Mouse (Mus musculus): ENCODE results near the gene Trmt1. TPM values are rescaled to one million over a fixed set of nuclear protein-coding genes. Genes with fewer than 3 reads are reported as not detected.
A peak's percentile ranks its signal among the peaks of the same experiment; 100 is the strongest.

Gene Trmt1
- polyA plus RNA-seq, 1 experiment from 2014 or later, result 65.7 TPM

DNA sequence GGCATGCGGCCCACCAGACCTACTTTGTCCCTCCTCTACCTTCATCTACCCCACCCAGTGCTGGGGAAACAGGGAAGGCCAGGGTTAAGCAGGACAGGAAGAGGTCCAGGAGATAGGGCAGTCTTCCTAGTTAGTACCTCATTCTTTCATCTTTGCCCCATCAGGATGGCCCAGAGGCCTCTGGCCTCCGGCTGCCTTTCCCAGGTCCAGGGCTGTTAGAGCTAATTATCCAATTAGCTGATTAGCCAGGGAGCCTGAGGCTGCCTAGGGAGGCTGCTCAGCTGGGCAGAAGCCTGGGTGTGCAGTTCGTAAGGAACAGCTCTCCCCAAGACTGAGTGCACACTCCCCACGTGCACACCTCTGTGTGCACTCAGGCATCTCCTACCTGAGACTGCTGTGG is 27.3 kb downstream of the Trmt1 start:
- peaks cover 19% of the 10 kb centered on the region for H3K36me3 ChIP-seq (ENCODE audit: control insufficient read depth, insufficient read depth, low read length)
- no peak overlapping the region for H3K4me3 ChIP-seq (ENCODE audit: low read depth, low read length)
- H3K27me3 ChIP-seq (ENCODE audit: control insufficient read depth, insufficient read depth, low read length), result peaks cover 2% of the 10 kb centered on the region; the same call in 1 of the 2 replicates
- H3K27ac ChIP-seq (ENCODE audit: low read length), result peak overlapping the region; percentile 83
- H3K9me3 ChIP-seq (ENCODE audit: control insufficient read depth, low read depth, low read length), result no peaks in the 10 kb centered on the region
- 67% methylated on average over 4 of the region's 4 CpGs for WGBS
- H3K4me1 ChIP-seq (ENCODE audit: control insufficient read depth, insufficient read depth, low read length), result peaks cover 42% of the 10 kb centered on the region
- H3K9ac ChIP-seq (replicated peaks; ENCODE audit: low read depth, low read length), result peak overlapping the region; percentile 18; the same call in 1 of the 2 replicates
- no peak for ATAC-seq (ENCODE audit: insufficient number of reproducible peaks, insufficient read depth, low FRiP score, low read depth)
- H3K4me2 ChIP-seq (replicated peaks; ENCODE audit: low read depth, low read length), result 0 out of 2 replicates have a peak overlapping the region, but pooled peaks have one; percentile 4

DNA sequence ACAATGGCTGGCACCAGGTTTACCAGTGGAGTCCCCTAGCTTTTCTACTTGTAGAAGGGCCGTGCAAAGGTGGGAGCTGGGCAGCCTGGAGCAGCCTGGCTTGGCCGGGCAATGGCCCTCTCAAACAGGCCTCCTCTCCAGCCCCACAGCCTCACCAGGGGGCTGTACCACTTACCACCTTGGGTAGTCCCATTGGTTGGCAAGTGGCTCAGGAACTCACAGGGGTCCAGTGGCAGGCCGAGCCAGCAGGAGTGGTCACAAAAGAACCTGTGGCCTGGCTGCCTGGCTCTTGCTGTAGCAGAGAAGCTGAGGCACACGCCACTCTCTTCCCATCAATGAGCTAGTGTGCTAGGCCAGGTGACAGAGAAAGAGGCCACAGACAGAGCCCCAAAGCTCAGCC is 28.1 kb downstream of the Trmt1 start:
- Histone ChIP-seq H3K27me3 (ENCODE audit: control insufficient read depth, insufficient read depth, low read length) (peaks cover 2% of the 10 kb centered on the region; the same call in 1 of the 2 replicates), H3K27ac (ENCODE audit: low read length) (peak overlapping the region; percentile 83), H3K9me3 (ENCODE audit: control insufficient read depth, low read depth, low read length) (no peaks in the 10 kb centered on the region), H3K4me3 (ENCODE audit: low read depth, low read length) (no peak overlapping the region), H3K9ac (replicated peaks; ENCODE audit: low read depth, low read length) (peak overlapping the region; percentile 18; the same call in 1 of the 2 replicates), H3K36me3 (ENCODE audit: control insufficient read depth, insufficient read depth, low read length) (peaks cover 26% of the 10 kb centered on the region), H3K4me1 (ENCODE audit: control insufficient read depth, insufficient read depth, low read length) (peaks cover 37% of the 10 kb centered on the region), H3K4me2 (replicated peaks; ENCODE audit: low read depth, low read length) (no peak overlapping the region)
- WGBS, result 77% methylated on average over 4 of the region's 4 CpGs
- ATAC-seq (ENCODE audit: insufficient number of reproducible peaks, insufficient read depth, low FRiP score, low read depth), result no peak

DNA sequence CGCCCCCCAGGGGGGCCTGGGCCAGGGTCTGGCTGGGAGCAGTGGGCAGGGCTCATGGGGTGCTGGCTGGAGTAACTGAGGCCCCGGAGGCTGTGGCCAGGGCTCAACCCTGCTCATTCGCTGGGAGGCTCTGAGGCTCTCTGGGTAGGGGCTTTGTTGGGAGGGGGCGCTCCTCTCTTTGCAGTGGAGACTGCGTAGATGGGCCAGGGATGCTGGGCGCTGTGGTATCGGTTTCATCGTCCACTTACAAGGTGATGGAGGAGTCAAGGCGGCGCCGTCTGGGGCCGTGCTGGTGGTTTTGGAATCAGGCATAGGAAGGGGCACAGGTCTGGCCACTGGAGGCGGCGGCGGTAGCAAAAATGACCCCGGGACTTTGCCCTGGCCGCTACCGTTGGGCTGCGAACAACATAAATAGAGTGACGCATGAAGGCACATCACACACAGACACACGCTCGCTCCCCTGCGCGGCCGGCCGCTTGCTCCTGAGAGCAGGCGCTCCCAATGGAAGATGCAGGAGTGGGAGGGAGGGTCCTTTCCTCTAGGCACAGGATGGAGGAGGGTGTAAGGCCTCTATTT is 29.9 kb downstream of the Trmt1 start:
- no peak for ATAC-seq (ENCODE audit: insufficient number of reproducible peaks, insufficient read depth, low FRiP score, low read depth)
- H3K27ac ChIP-seq (ENCODE audit: low read length), result no peak overlapping the region
- H3K36me3 ChIP-seq (ENCODE audit: control insufficient read depth, insufficient read depth, low read length), result peaks cover 43% of the 10 kb centered on the region
- H3K4me2 ChIP-seq (replicated peaks; ENCODE audit: low read depth, low read length), result no peak overlapping the region
- no peak overlapping the region for H3K9ac ChIP-seq (replicated peaks; ENCODE audit: low read depth, low read length)
- H3K27me3 ChIP-seq (ENCODE audit: control insufficient read depth, insufficient read depth, low read length), result peaks cover 2% of the 10 kb centered on the region; the same call in 1 of the 2 replicates
- peaks cover 31% of the 10 kb centered on the region for H3K4me1 ChIP-seq (ENCODE audit: control insufficient read depth, insufficient read depth, low read length)
- H3K4me3 ChIP-seq (ENCODE audit: low read depth, low read length), result no peak overlapping the region
- H3K9me3 ChIP-seq (ENCODE audit: control insufficient read depth, low read depth, low read length), result no peaks in the 10 kb centered on the region
- WGBS, result 23% methylated on average over 27 of the region's 27 CpGs

DNA sequence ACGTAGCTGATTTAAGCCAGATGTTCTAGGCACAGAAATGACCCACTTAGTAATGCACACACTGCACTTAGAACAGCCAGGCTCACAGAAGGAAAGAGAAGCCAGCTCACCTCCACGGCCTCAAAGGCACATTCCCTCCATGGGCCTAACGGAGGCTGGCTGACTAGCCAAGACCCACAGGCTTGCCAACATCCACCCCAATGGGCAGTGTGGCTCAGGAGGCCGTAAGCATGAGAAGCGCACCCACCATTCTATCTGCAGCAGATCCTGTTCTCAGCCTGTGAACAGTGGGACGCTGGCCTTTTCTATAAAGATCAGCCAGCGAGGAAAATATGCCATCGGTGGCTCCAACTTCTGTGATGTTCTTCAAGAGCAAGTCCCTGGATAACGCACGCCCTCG is 30.7 kb downstream of the Trmt1 start:
- H3K4me3 ChIP-seq (ENCODE audit: low read depth, low read length), result no peak overlapping the region
- WGBS, result 90% methylated on average over 11 of the region's 11 CpGs
- H3K4me2 ChIP-seq (replicated peaks; ENCODE audit: low read depth, low read length), result no peak overlapping the region
- H3K9ac ChIP-seq (replicated peaks; ENCODE audit: low read depth, low read length), result no peak overlapping the region
- peaks cover 51% of the 10 kb centered on the region for H3K36me3 ChIP-seq (ENCODE audit: control insufficient read depth, insufficient read depth, low read length)
- peaks cover 24% of the 10 kb centered on the region for H3K4me1 ChIP-seq (ENCODE audit: control insufficient read depth, insufficient read depth, low read length)
- H3K9me3 ChIP-seq (ENCODE audit: control insufficient read depth, low read depth, low read length), result no peaks in the 10 kb centered on the region
- peaks cover 2% of the 10 kb centered on the region; the same call in 1 of the 2 replicates for H3K27me3 ChIP-seq (ENCODE audit: control insufficient read depth, insufficient read depth, low read length)
- H3K27ac ChIP-seq (ENCODE audit: low read length), result no peak overlapping the region
- no peak for ATAC-seq (ENCODE audit: insufficient number of reproducible peaks, insufficient read depth, low FRiP score, low read depth)

DNA sequence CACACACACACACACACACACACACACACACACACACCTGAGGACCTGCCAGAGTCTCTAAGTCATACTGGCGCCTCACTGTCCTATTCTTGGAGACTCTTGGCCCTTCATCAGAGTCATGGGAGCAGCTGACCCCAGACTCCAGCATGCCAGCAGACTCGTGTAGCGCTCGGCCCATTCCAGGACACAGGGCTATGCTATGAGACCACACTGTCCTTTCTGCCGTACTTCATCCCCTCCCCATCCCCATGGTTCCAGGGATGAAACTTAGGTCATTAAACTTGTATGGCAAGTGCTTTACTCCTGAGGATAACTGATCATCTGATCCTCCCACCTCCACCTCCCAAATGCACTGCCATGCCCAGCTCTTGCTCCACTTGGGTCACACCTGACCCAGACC is 32.4 kb downstream of the Trmt1 start:
- Histone ChIP-seq H3K4me1 (ENCODE audit: control insufficient read depth, insufficient read depth, low read length) (peaks cover 23% of the 10 kb centered on the region), H3K4me2 (replicated peaks; ENCODE audit: low read depth, low read length) (no peak overlapping the region), H3K27ac (ENCODE audit: low read length) (no peak overlapping the region), H3K9me3 (ENCODE audit: control insufficient read depth, low read depth, low read length) (no peaks in the 10 kb centered on the region), H3K36me3 (ENCODE audit: control insufficient read depth, insufficient read depth, low read length) (peaks cover 51% of the 10 kb centered on the region), H3K27me3 (ENCODE audit: control insufficient read depth, insufficient read depth, low read length) (peaks cover 2% of the 10 kb centered on the region; the same call in 1 of the 2 replicates), H3K4me3 (ENCODE audit: low read depth, low read length) (no peak overlapping the region), H3K9ac (replicated peaks; ENCODE audit: low read depth, low read length) (no peak overlapping the region)
- ATAC-seq (ENCODE audit: insufficient number of reproducible peaks, insufficient read depth, low FRiP score, low read depth), result no peak
- 82% methylated on average over 5 of the region's 5 CpGs for WGBS

DNA sequence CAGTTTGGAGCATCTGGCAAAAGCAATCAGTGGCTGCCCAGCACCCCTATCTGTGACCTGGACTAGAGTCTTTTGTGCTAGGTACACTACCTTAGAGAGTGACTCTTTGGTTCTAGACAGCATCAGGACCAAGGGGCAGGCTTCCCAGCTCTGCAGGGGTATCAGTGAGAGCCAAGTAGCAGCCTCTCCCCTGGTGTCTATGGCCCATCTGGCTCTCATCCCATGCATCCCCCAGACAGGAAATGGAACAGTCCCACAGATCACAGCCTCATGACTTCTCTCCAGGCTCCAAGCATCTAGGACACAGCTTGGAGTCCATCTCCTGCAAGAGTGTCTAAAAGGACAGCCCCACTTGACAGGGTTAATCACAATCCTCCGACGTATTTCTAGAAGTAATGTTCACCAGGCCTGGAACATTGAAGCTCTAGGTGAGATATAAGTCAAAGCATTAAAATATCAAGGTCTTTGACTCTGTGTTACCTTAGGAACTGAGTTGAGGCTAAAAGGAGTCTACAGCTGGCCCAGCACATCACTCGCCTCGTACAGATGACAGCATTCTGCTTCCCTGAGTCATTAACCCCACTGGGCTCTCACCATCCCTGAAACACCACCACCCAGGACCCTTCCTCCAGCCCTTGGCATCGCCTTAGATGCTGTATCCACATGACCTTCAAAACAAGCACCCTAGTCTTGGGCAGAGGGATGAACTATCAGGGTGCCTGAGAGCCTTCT is 33.0 kb downstream of the Trmt1 start:
- Histone ChIP-seq H3K4me3 (ENCODE audit: low read depth, low read length) (no peak overlapping the region), H3K4me1 (ENCODE audit: control insufficient read depth, insufficient read depth, low read length) (peaks cover 23% of the 10 kb centered on the region), H3K36me3 (ENCODE audit: control insufficient read depth, insufficient read depth, low read length) (peaks cover 49% of the 10 kb centered on the region), H3K9ac (replicated peaks; ENCODE audit: low read depth, low read length) (no peak overlapping the region), H3K27me3 (ENCODE audit: control insufficient read depth, insufficient read depth, low read length) (peaks cover 2% of the 10 kb centered on the region; the same call in 1 of the 2 replicates), H3K4me2 (replicated peaks; ENCODE audit: low read depth, low read length) (no peak overlapping the region), H3K27ac (ENCODE audit: low read length) (no peak overlapping the region), H3K9me3 (ENCODE audit: control insufficient read depth, low read depth, low read length) (no peaks in the 10 kb centered on the region)
- WGBS, result 68% methylated on average over 5 of the region's 5 CpGs
- no peak for ATAC-seq (ENCODE audit: insufficient number of reproducible peaks, insufficient read depth, low FRiP score, low read depth)

DNA sequence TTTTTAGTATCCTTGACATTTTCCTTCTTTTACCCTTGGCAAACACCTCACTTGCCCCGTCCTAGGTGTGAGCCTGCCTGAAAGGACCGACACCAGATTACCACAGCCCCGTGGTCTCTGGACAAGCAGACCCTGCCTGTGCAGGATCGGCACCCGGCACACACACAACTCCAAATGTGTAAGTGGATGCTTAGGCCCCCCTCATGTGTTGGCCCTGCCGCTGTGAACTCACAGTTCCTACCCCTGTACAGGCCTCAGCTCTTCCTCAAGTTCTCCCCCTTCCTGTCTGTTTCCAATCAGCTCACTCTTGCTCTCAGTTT is 36.4 kb downstream of the Trmt1 start:
- no peaks in the 10 kb centered on the region for H3K27me3 ChIP-seq (ENCODE audit: control insufficient read depth, insufficient read depth, low read length)
- H3K27ac ChIP-seq (ENCODE audit: low read length), result peak overlapping the region; percentile 97
- no peaks in the 10 kb centered on the region for H3K9me3 ChIP-seq (ENCODE audit: control insufficient read depth, low read depth, low read length)
- no peak for ATAC-seq (ENCODE audit: insufficient number of reproducible peaks, insufficient read depth, low FRiP score, low read depth)
- peaks cover 60% of the 10 kb centered on the region for H3K36me3 ChIP-seq (ENCODE audit: control insufficient read depth, insufficient read depth, low read length)
- H3K4me3 ChIP-seq (ENCODE audit: low read depth, low read length), result no peak overlapping the region
- peaks cover 37% of the 10 kb centered on the region for H3K4me1 ChIP-seq (ENCODE audit: control insufficient read depth, insufficient read depth, low read length)
- no peak overlapping the region for H3K4me2 ChIP-seq (replicated peaks; ENCODE audit: low read depth, low read length)
- 51% methylated on average over 6 of the region's 6 CpGs for WGBS
- peak overlapping the region; percentile 7; the same call in 1 of the 2 replicates for H3K9ac ChIP-seq (replicated peaks; ENCODE audit: low read depth, low read length)

DNA sequence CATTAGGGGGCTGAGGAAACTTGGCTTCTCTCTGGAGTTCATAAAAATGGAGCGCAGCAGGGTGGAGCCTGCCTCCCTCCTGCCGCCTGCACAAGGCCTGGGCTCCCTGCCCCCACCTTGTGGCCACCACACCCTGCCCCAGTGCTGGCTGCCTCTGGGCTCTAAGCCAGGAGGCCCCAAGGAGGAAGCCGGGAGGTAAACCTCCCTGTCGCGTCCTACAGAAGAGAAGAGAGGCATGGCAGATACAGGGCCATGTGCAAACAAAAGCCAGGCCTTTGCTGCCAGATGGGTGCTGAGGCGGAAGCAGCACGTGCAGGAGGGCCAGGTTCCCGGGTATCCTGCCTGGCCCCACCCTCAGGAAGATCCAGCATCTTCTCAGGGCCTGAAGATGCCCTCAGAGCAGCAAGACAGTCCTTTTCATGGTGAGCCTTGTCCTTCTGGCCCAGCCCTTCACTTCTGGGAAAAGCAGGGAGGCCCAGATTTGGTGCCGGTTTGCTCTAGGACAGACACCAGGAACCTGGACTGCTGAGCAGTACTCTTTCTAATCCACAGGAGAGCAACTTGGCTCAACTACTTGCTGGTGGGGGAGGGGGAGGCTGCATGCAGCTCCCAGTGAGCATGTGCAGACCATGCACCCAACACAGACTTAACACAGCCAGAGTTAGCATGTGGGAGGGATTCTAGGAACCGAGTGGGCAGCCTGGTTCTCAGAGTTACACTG is 36.9 kb downstream of the Trmt1 start, which contains the start of gene G430095P16Rik:
TSS of gene G430095P16Rik (plus strand) at position 158 of the 721 bp plus-strand sequence.
- peak within 1 kb of the TSS; percentile 8 for H3K4me2 ChIP-seq (replicated peaks; ENCODE audit: low read depth, low read length)
- ATAC-seq (ENCODE audit: insufficient number of reproducible peaks, insufficient read depth, low FRiP score, low read depth), result peak; percentile 91
- H3K9ac ChIP-seq (replicated peaks; ENCODE audit: low read depth, low read length), result peak within 1 kb of the TSS; percentile 7; the same call in 1 of the 2 replicates
- H3K9me3 ChIP-seq (ENCODE audit: control insufficient read depth, low read depth, low read length), result no peaks in the 10 kb centered on the region
- 5% methylated on average over 10 of the region's 10 CpGs for WGBS
- peaks cover 37% of the 10 kb centered on the region for H3K4me1 ChIP-seq (ENCODE audit: control insufficient read depth, insufficient read depth, low read length)
- H3K27ac ChIP-seq (ENCODE audit: low read length), result peak within 1 kb of the TSS; percentile 97
- H3K36me3 ChIP-seq (ENCODE audit: control insufficient read depth, insufficient read depth, low read length), result peaks cover 56% of the 10 kb centered on the region
- H3K27me3 ChIP-seq (ENCODE audit: control insufficient read depth, insufficient read depth, low read length), result no peaks in the 10 kb centered on the region
- H3K4me3 ChIP-seq (ENCODE audit: low read depth, low read length), result no peak within 1 kb of the TSS; the same call in 1 of the 2 replicates
